Mouse (Mus musculus) embryonic facial prominence, embryonic 10.5 days (tissue): ENCODE measurements at regions not wholly inside any gene's neighbourhood (a gene's known extent, or its start where the extent isn't known, plus 50 kb on each side); places are given as distances from the start of the nearest gene placed in this dataset.
A peak's percentile ranks its signal among the peaks of the same experiment; 100 is the strongest.
"Not testable (repeated sequence)": the region's sequence is repeated elsewhere in the genome, so short reads cannot be mapped to it uniquely, and the experiment has no call there.

Experiments
- DNase-seq: peaks from one replicate; pipeline ENCODE4 v3.0.0-alpha.2; 2017; ENCODE audit warnings: low spot score
- H3K27ac ChIP-seq: fragments of 300-500 bp; sonication (generic); replicated peaks from 2 replicates; pipeline ENCODE4 v1.5.1; 2016; ENCODE audit warnings: mild to moderate bottlenecking
- H3K27me3 ChIP-seq: fragments of 300-500 bp; sonication (generic); replicated peaks from 2 replicates; pipeline ENCODE4 v1.6.1; 2016; ENCODE audit warnings: low read depth, mild to moderate bottlenecking; ENCODE audit not compliant: poor library complexity, severe bottlenecking
- H3K36me3 ChIP-seq: fragments of 300-500 bp; sonication (generic); replicated peaks from 2 replicates; pipeline ENCODE4 v1.6.1; 2016; ENCODE audit warnings: mild to moderate bottlenecking, moderate library complexity
- H3K4me1 ChIP-seq: fragments of 300-500 bp; sonication (generic); 2 replicates; pipeline ENCODE4 v1.6.1; 2016
- H3K4me3 ChIP-seq: fragments of 300-500 bp; sonication (generic); 2 replicates; pipeline ENCODE4 v1.5.1; 2016; ENCODE audit warnings: mild to moderate bottlenecking, moderate library complexity
- H3K9me3 ChIP-seq: fragments of 300-500 bp; sonication (generic); 2 replicates; pipeline ENCODE4 v1.6.1; 2016; ENCODE audit warnings: mild to moderate bottlenecking
- WGBS: fragments of 180-500 bp; shearing (Covaris S2); methylation state at CpG from one replicate; pipeline ENCODE4 v1.1.7; 2016; 5-methylcytosine and 5-hydroxymethylcytosine counted together

DNA sequence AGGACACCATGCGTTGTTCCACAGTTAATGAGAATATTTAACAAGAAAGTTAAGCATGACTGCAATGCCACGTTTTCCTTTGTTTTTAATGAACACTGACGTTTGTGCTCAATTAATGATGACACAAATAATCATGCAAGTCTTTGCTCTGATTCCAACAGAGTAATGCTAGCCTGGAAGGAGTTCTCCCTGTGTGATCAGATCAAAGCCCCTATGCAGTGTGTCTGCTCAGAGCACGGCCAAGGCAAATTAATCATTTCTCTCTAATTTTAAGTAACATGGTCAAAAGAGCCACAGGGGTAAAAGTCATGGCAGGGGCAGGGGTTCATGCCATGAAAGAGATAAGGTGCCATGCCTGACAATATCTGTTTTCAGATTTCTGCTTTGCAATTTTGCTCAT lies 618.2 kb upstream of the Cdh8 start:
- H3K36me3 ChIP-seq: no peaks in the 10 kb centered on the region
- H3K27me3 ChIP-seq: no peaks in the 10 kb centered on the region
- no peak overlapping the region for H3K4me3 ChIP-seq
- H3K9me3 ChIP-seq: no peaks in the 10 kb centered on the region
- no peak for DNase-seq
- H3K4me1 ChIP-seq: no peaks in the 10 kb centered on the region
- WGBS: 75% methylated on average over 4 of the region's 4 CpGs
- H3K27ac ChIP-seq: no peak overlapping the region

GRCm38 (mm10) chr8:100030358-100030757 lies 614.1 kb upstream of the Cdh8 start:
- not testable (repeated sequence) for H3K9me3 ChIP-seq, DNase-seq, H3K4me1 ChIP-seq, H3K27me3 ChIP-seq, H3K27ac ChIP-seq, H3K4me3 ChIP-seq, H3K36me3 ChIP-seq
- WGBS: 98% methylated on average over 23 of the region's 23 CpGs

- Histone ChIP-seq H3K36me3 (no peaks in the 10 kb centered on the region), H3K4me3 (no peak overlapping the region), H3K27me3 (no peaks in the 10 kb centered on the region), H3K4me1 (no peaks in the 10 kb centered on the region), H3K9me3 (no peaks in the 10 kb centered on the region), H3K27ac (no peak overlapping the region)
- DNase-seq: no peak
- 88% methylated on average over 1 of the region's 1 CpGs for whole genome bisulfite sequencing
Measured at GRCm38 (mm10) chr8:100015638-100016037, 599.4 kb upstream of the Cdh8 start.

DNA sequence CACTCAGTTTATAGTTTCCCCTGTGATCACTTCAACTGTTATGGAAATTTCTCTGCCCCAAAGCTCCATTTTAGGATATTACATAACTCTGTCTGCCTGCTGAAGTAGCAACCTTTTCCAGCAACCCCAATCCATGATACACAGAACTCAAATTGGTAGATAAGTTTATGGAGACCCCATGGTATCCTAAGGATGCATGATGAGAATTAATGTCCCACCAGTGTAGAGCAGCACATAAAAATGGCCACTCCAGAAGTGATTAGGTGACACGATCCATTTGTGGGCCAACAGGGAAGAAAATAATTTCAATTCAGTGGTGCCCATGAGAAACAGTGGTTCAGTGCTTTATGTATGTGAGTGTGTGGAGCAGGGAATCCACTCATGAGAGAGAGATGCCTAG lies 583.3 kb upstream of the Cdh8 start:
- Histone ChIP-seq H3K4me1 (no peaks in the 10 kb centered on the region), H3K36me3 (no peaks in the 10 kb centered on the region), H3K27ac (no peak overlapping the region), H3K27me3 (no peaks in the 10 kb centered on the region), H3K9me3 (no peaks in the 10 kb centered on the region), H3K4me3 (no peak overlapping the region)
- 87% methylated on average over 1 of the region's 1 CpGs for WGBS
- DNase-seq: no peak

GRCm38 (mm10) chr8:99983696-99984095 lies 567.4 kb upstream of the Cdh8 start:
- WGBS: 60% methylated on average over 5 of the region's 5 CpGs
- H3K9me3 ChIP-seq: no peaks in the 10 kb centered on the region
- 0 out of 2 replicates have a peak, but pooled peaks cover 5% of the 10 kb centered on the region for H3K4me1 ChIP-seq
- no peak overlapping the region for H3K4me3 ChIP-seq
- DNase-seq: peak; percentile 9
- H3K27ac ChIP-seq: no peak overlapping the region
- no peaks in the 10 kb centered on the region for H3K27me3 ChIP-seq
- no peaks in the 10 kb centered on the region for H3K36me3 ChIP-seq

DNA sequence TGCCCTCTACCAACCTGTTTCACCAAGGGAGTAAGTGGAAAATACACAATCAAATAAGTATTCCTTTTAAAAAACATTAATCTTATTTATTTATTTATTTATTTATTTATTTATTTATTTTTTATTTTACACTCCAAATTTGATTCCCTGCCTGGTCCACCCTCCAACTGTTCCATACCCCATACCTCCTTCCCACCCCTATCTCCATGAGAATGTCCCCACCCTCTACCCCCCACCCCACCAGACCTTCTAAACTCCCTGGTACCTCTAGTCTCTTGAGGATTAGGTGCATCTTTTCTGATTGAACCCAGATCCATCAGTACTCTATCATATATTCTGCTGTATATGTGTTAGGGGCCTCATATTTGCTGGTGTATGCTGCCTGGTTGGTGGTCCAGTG lies 538.4 kb upstream of the Cdh8 start:
- H3K27me3 ChIP-seq: no peaks in the 10 kb centered on the region
- no peaks in the 10 kb centered on the region for H3K9me3 ChIP-seq
- H3K4me3 ChIP-seq: no peak overlapping the region
- no peak for DNase-seq
- H3K36me3 ChIP-seq: no peaks in the 10 kb centered on the region
- H3K4me1 ChIP-seq: no peaks in the 10 kb centered on the region
- H3K27ac ChIP-seq: no peak overlapping the region

GRCm38 (mm10) chr8:99953876-99954275 lies 537.6 kb upstream of the Cdh8 start:
- Histone ChIP-seq H3K27ac (no peak overlapping the region), H3K27me3 (no peaks in the 10 kb centered on the region), H3K4me3 (no peak overlapping the region), H3K9me3 (no peaks in the 10 kb centered on the region), H3K36me3 (no peaks in the 10 kb centered on the region), H3K4me1 (no peaks in the 10 kb centered on the region)
- DNase-seq: no peak

- no peaks in the 10 kb centered on the region for H3K36me3 ChIP-seq
- no peaks in the 10 kb centered on the region for H3K9me3 ChIP-seq
- H3K4me3 ChIP-seq: no peak overlapping the region
- H3K4me1 ChIP-seq: no peaks in the 10 kb centered on the region
- WGBS: 84% methylated on average over 5 of the region's 5 CpGs
- no peak overlapping the region for H3K27ac ChIP-seq
- no peaks in the 10 kb centered on the region for H3K27me3 ChIP-seq
- no peak for DNase-seq
Measured at GRCm38 (mm10) chr8:99933159-99933558, 516.9 kb upstream of the Cdh8 start.
